Mouse (Mus musculus): ENCODE data around the gene Unc13a. TPM values are rescaled to one million over a fixed set of nuclear protein-coding genes. Genes with fewer than 3 reads are reported as not detected.

Gene Unc13a
- polyA plus RNA-seq, 1 experiment from 2014 or later = 0.46 TPM

- Histone ChIP-seq H3K9ac (no peak overlapping the region), H3K4me3 (ENCODE audit: low read depth, low read length) (no peak overlapping the region), H3K36me3 (ENCODE audit: insufficient read depth) (no peaks in the 10 kb centered on the region), H3K27ac (ENCODE audit: low read depth) (no peak overlapping the region), H3K4me1 (ENCODE audit: insufficient read depth) (no peaks in the 10 kb centered on the region), H3K27me3 (ENCODE audit: insufficient read depth, low read length) (peaks cover 27% of the 10 kb centered on the region), H3K4me2 (no peak overlapping the region), H3K9me3 (ENCODE audit: low read depth, low read length) (no peaks in the 10 kb centered on the region)
- ATAC-seq (ENCODE audit: insufficient read depth) (no peak), DNase-seq (no peak)
- 52% methylated on average over 2 of the region's 2 CpGs for WGBS
- no peak for TF ChIP-seq CTCF (IDR thresholded peaks at IDR 0.05; ENCODE audit: low read depth)
These were observed 2.5 kb upstream of the Unc13a start for GRCm38 (mm10) chr8:71674071-71674470.

GRCm38 (mm10) chr8:71672168-71672735 lies 695 bp upstream of the Unc13a start:
- Histone ChIP-seq H3K9ac (no peak overlapping the region), H3K4me3 (ENCODE audit: low read depth, low read length) (no peak overlapping the region), H3K4me1 (ENCODE audit: insufficient read depth) (peaks cover 3% of the 10 kb centered on the region; the same call in 1 of the 2 replicates), H3K9me3 (ENCODE audit: low read depth, low read length) (no peaks in the 10 kb centered on the region), H3K27ac (ENCODE audit: low read depth) (no peak overlapping the region), H3K27me3 (ENCODE audit: insufficient read depth, low read length) (0 out of 2 replicates have a peak, but pooled peaks cover 16% of the 10 kb centered on the region), H3K36me3 (ENCODE audit: insufficient read depth) (no peaks in the 10 kb centered on the region), H3K4me2 (peak overlapping the region; percentile 91)
- DNase-seq (no peak), ATAC-seq (ENCODE audit: insufficient read depth) (no peak)
- 60% methylated on average over 6 of the region's 6 CpGs for WGBS
- no peak for TF ChIP-seq CTCF (IDR thresholded peaks at IDR 0.05; ENCODE audit: low read depth)

GRCm38 (mm10) chr8:71670621-71671548 lies 672 bp downstream of the Unc13a start:
- H3K36me3 ChIP-seq (ENCODE audit: insufficient read depth) = no peaks in the 10 kb centered on the region
- 0 out of 2 replicates have a peak, but pooled peaks cover 16% of the 10 kb centered on the region for H3K27me3 ChIP-seq (ENCODE audit: insufficient read depth, low read length)
- DNase-seq = peak; percentile 68
- H3K9ac ChIP-seq = no peak overlapping the region
- peaks cover 3% of the 10 kb centered on the region; the same call in 1 of the 2 replicates for H3K4me1 ChIP-seq (ENCODE audit: insufficient read depth)
- peak overlapping the region; percentile 38 for H3K4me3 ChIP-seq (ENCODE audit: low read depth, low read length)
- no peaks in the 10 kb centered on the region for H3K9me3 ChIP-seq (ENCODE audit: low read depth, low read length)
- H3K4me2 ChIP-seq = peak overlapping the region; percentile 91
- WGBS = under 1% methylated on average over 61 of the region's 64 CpGs
- TF ChIP-seq CTCF (IDR thresholded peaks at IDR 0.05; ENCODE audit: low read depth) = no peak
- ATAC-seq (ENCODE audit: insufficient read depth) = peak; percentile 48
- no peak overlapping the region for H3K27ac ChIP-seq (ENCODE audit: low read depth)

GRCm38 (mm10) chr8:71670198-71670597 lies 1.4 kb downstream of the Unc13a start:
- peaks cover 3% of the 10 kb centered on the region; the same call in 1 of the 2 replicates for H3K4me1 ChIP-seq (ENCODE audit: insufficient read depth)
- no peak for ATAC-seq (ENCODE audit: insufficient read depth)
- WGBS = 8% methylated on average over 11 of the region's 12 CpGs
- no peaks in the 10 kb centered on the region for H3K9me3 ChIP-seq (ENCODE audit: low read depth, low read length)
- no peak for TF ChIP-seq CTCF (IDR thresholded peaks at IDR 0.05; ENCODE audit: low read depth)
- H3K27me3 ChIP-seq (ENCODE audit: insufficient read depth, low read length) = 0 out of 2 replicates have a peak, but pooled peaks cover 16% of the 10 kb centered on the region
- peak overlapping the region; percentile 91 for H3K4me2 ChIP-seq
- no peak overlapping the region for H3K9ac ChIP-seq
- DNase-seq = no peak
- no peak overlapping the region for H3K27ac ChIP-seq (ENCODE audit: low read depth)
- no peaks in the 10 kb centered on the region for H3K36me3 ChIP-seq (ENCODE audit: insufficient read depth)
- peak overlapping the region; percentile 38 for H3K4me3 ChIP-seq (ENCODE audit: low read depth, low read length)

- Histone ChIP-seq H3K4me2 (peak overlapping the region; percentile 42), H3K9me3 (ENCODE audit: low read depth, low read length) (no peaks in the 10 kb centered on the region), H3K36me3 (ENCODE audit: insufficient read depth) (no peaks in the 10 kb centered on the region), H3K27ac (ENCODE audit: low read depth) (no peak overlapping the region), H3K27me3 (ENCODE audit: insufficient read depth, low read length) (0 out of 2 replicates have a peak, but pooled peaks cover 16% of the 10 kb centered on the region), H3K9ac (no peak overlapping the region), H3K4me1 (ENCODE audit: insufficient read depth) (peaks cover 3% of the 10 kb centered on the region; the same call in 1 of the 2 replicates), H3K4me3 (ENCODE audit: low read depth, low read length) (no peak overlapping the region)
- WGBS = 1% methylated on average over 21 of the region's 21 CpGs
- DNase-seq (peak; percentile 69), ATAC-seq (ENCODE audit: insufficient read depth) (no peak)
- no peak for TF ChIP-seq CTCF (IDR thresholded peaks at IDR 0.05; ENCODE audit: low read depth)
These were observed 3.2 kb downstream of the Unc13a start for GRCm38 (mm10) chr8:71668220-71668975.

GRCm38 (mm10) chr8:71667256-71667655 lies 4.3 kb downstream of the Unc13a start:
- Histone ChIP-seq H3K27ac (ENCODE audit: low read depth) (no peak overlapping the region), H3K9me3 (ENCODE audit: low read depth, low read length) (no peaks in the 10 kb centered on the region), H3K4me1 (ENCODE audit: insufficient read depth) (peaks cover 3% of the 10 kb centered on the region; the same call in 1 of the 2 replicates), H3K27me3 (ENCODE audit: insufficient read depth, low read length) (0 out of 2 replicates have a peak, but pooled peaks cover 16% of the 10 kb centered on the region), H3K4me3 (ENCODE audit: low read depth, low read length) (no peak overlapping the region), H3K36me3 (ENCODE audit: insufficient read depth) (no peaks in the 10 kb centered on the region), H3K9ac (no peak overlapping the region), H3K4me2 (no peak overlapping the region)
- ATAC-seq (ENCODE audit: insufficient read depth) (no peak), DNase-seq (no peak)
- WGBS = 52% methylated on average over 5 of the region's 5 CpGs
- TF ChIP-seq CTCF (IDR thresholded peaks at IDR 0.05; ENCODE audit: low read depth) = no peak
